Mouse (Mus musculus): Measurements from ENCODE around the gene Ccl21b. TPM values are rescaled to one million over a fixed set of nuclear protein-coding genes. Genes with fewer than 3 reads are reported as not detected.
"Not testable (repeated sequence)": the region's sequence is repeated elsewhere in the genome, so short reads cannot be mapped to it uniquely, and the experiment has no call there.

Ccl21b gene
- polyA plus RNA-seq (2015; fragmentation: Nextera tagmentation; extraction: Ambion mirVana): not detected in 2 replicates

GRCm38 (mm10) chr4:42255467-42255866, at the start of gene Ccl21b:
TSS of gene Ccl21b (plus strand) at chr4:42255767.
- H3K27me3 ChIP-seq (replicated peaks; ENCODE audit: control insufficient read depth, insufficient read depth, low read length); H3K36me3 ChIP-seq (ENCODE audit: control insufficient read depth, insufficient read depth); H3K4me1 ChIP-seq (replicated peaks; ENCODE audit: control insufficient read depth, insufficient read depth, low read length); H3K9ac ChIP-seq (replicated peaks; ENCODE audit: low read depth, low read length); H3K9me3 ChIP-seq (ENCODE audit: control insufficient read depth, low read length); H3K4me3 ChIP-seq (replicated peaks; ENCODE audit: low read length); H3K27ac ChIP-seq (ENCODE audit: low read length); H3K4me2 ChIP-seq (ENCODE audit: low read length); ATAC-seq: not testable (repeated sequence)
- no CpG with 5 or more reads among the region's 5 CpGs for WGBS

GRCm38 (mm10) chr4:42240339-42240738, 15.2 kb upstream of the Ccl21b start, which contains the start of gene Gm10600:
TSS of gene Gm10600 (plus strand) at chr4:42240639.
- not testable (repeated sequence) for H3K36me3 ChIP-seq (ENCODE audit: control insufficient read depth, insufficient read depth); H3K9me3 ChIP-seq (ENCODE audit: control insufficient read depth, low read length); H3K27ac ChIP-seq (ENCODE audit: low read length); H3K27me3 ChIP-seq (replicated peaks; ENCODE audit: control insufficient read depth, insufficient read depth, low read length); H3K4me3 ChIP-seq (replicated peaks; ENCODE audit: low read length); ATAC-seq; H3K4me2 ChIP-seq (ENCODE audit: low read length); H3K9ac ChIP-seq (replicated peaks; ENCODE audit: low read depth, low read length); H3K4me1 ChIP-seq (replicated peaks; ENCODE audit: control insufficient read depth, insufficient read depth, low read length)
- no CpG with 5 or more reads among the region's 4 CpGs for WGBS

GRCm38 (mm10) chr4:42293967-42294366, 38.4 kb downstream of the Ccl21b start, which contains the start of gene Gm21953:
TSS of gene Gm21953 (plus strand) at chr4:42294267.
- not testable (repeated sequence) for H3K4me1 ChIP-seq (replicated peaks; ENCODE audit: control insufficient read depth, insufficient read depth, low read length); H3K9me3 ChIP-seq (ENCODE audit: control insufficient read depth, low read length); H3K4me2 ChIP-seq (ENCODE audit: low read length); H3K4me3 ChIP-seq (replicated peaks; ENCODE audit: low read length); H3K27me3 ChIP-seq (replicated peaks; ENCODE audit: control insufficient read depth, insufficient read depth, low read length); H3K36me3 ChIP-seq (ENCODE audit: control insufficient read depth, insufficient read depth); ATAC-seq; H3K9ac ChIP-seq (replicated peaks; ENCODE audit: low read depth, low read length); H3K27ac ChIP-seq (ENCODE audit: low read length)
- WGBS: no CpG with 5 or more reads among the region's 18 CpGs

Other genes with a start within 250 kb of the Ccl21b start
- gene Gm21093, start 221.0 kb upstream of the Ccl21b start, polyA plus RNA-seq (2015; fragmentation: Nextera tagmentation; extraction: Ambion mirVana): 0.52 TPM in 1 of 2 replicates, not detected in the other
- gene Gm3893, start 164.6 kb upstream of the Ccl21b start, polyA plus RNA-seq (2015; fragmentation: Nextera tagmentation; extraction: Ambion mirVana): not detected in 2 replicates
- gene Gm13304, start 140.9 kb upstream of the Ccl21b start, polyA plus RNA-seq (2015; fragmentation: Nextera tagmentation; extraction: Ambion mirVana): 0.36 TPM in 1 of 2 replicates, not detected in the other
- 0.91 and 4.1 TPM in 2 replicates for gene Gm13306, start 102.3 kb upstream of the Ccl21b start, polyA plus RNA-seq (2015; fragmentation: Nextera tagmentation; extraction: Ambion mirVana)
- gene Gm13305, start 87.2 kb upstream of the Ccl21b start, polyA plus RNA-seq (2015; fragmentation: Nextera tagmentation; extraction: Ambion mirVana): not detected in 2 replicates
- gene Gm10600, start 15.1 kb upstream of the Ccl21b start, polyA plus RNA-seq (2015; fragmentation: Nextera tagmentation; extraction: Ambion mirVana): not detected in 2 replicates
- gene Gm21953, start 38.5 kb downstream of the Ccl21b start, polyA plus RNA-seq (2015; fragmentation: Nextera tagmentation; extraction: Ambion mirVana): not detected in 2 replicates
- not detected in 2 replicates for gene Fam205a3, start 62.6 kb downstream of the Ccl21b start, polyA plus RNA-seq (2015; fragmentation: Nextera tagmentation; extraction: Ambion mirVana)
- not detected in 2 replicates for gene Gm21586, start 183.6 kb downstream of the Ccl21b start, polyA plus RNA-seq (2015; fragmentation: Nextera tagmentation; extraction: Ambion mirVana)
- 0.13 and 0.14 TPM in 2 replicates for gene Gm2163, start 211.0 kb downstream of the Ccl21b start, polyA plus RNA-seq (2015; fragmentation: Nextera tagmentation; extraction: Ambion mirVana)